Comparison of ENCODE assay signal across 1 mouse cellular context in the genomic region with DNA sequence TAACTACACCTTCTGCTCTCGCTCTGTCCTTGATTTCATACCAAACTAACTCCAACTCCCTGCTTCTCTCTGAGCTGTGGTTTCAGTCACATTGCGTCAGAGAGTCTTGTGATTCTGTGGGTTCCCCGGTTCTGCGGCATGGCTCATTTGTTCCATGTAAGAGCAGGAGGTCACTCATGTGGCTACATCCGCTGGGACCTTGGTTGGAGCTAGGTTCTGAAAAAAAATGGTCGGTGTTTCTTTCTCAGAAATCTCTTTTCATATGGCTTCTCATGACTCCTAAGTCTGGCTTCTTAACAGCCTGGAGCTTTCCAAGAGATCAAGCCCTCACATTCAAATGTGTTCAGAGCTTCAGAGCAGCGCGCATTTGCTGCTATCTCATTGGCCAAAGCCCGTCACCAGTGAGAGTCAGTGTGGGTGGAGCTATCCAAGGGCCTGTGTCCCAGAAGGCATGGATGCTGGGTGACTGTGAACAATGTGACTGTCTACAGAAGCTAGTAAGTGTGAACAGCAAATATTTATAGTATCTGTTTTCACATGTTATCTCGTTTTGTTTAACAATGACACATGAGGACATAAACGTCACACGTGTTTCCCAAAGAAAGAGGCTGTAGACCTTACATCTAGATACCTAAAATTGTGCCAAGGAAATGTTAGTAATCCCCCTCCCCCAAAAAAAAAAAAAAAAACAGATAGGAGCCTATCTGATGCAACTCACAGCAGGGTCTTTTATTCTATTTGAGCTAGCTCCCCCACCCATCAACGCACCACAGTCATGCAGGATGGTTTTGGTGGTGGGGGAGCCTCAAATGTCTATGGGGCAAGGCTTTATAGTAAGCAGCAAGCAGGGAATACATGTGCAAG.
TF ChIP-seq lines count a peak whose summit lies in the region.

No protein-coding gene starts in this region.

TF ChIP-seq in MEL, 35 proteins besides CTCF, POLR2A, EP300 and RAD21 (continued from another document):
- TF ChIP-seq USF2 (IDR thresholded peaks at IDR 0.05; ENCODE audit: borderline replicate concordance in 1 of 2, insufficient read depth in 1 of 2, low read depth in 1 of 2, low read length in 2 of 2) (no peak), NELFE (IDR thresholded peaks at IDR 0.05; ENCODE audit: low read depth, low read length) (peak; percentile 79), CHD1 (IDR thresholded peaks at IDR 0.05; ENCODE audit: low read depth, low read length) (no peak), MAZ (IDR thresholded peaks at IDR 0.05; ENCODE audit: low read depth, low read length) (no peak), POLR2AphosphoS5 (IDR thresholded peaks at IDR 0.05; ENCODE audit: borderline replicate concordance, low read depth, low read length) (no peak), RCOR1 (IDR thresholded peaks at IDR 0.05; ENCODE audit: low read depth, low read length) (peak; percentile 60), JUND (IDR thresholded peaks at IDR 0.05; ENCODE audit: low read depth, low read length) (no peak), SIN3A (IDR thresholded peaks at IDR 0.05; ENCODE audit: low read length) (peak; percentile 50; the same call in 1 of the 2 replicates), ZMIZ1 (IDR thresholded peaks at IDR 0.05; ENCODE audit: low read depth, low read length) (no peak; the same call in 1 of the 2 replicates), MEF2A (IDR thresholded peaks at IDR 0.05; ENCODE audit: extremely low read depth, insufficient replicate concordance, low read depth, low read length, poor library complexity, severe bottlenecking) (no peak), TCF12 (IDR thresholded peaks at IDR 0.05; ENCODE audit: low read depth, low read length) (0 out of 2 replicates have a peak, but pooled peaks have one; percentile 42), HCFC1 (IDR thresholded peaks at IDR 0.05; ENCODE audit: low read depth, low read length) (peak; percentile 50; the same call in 1 of the 2 replicates), SMC3 (IDR thresholded peaks at IDR 0.05; ENCODE audit: low read depth, low read length) (no peak), MYC (IDR thresholded peaks at IDR 0.05; ENCODE audit: low read depth, low read length) (peak; percentile 82; the same call in 1 of the 2 replicates), NRF1 (IDR thresholded peaks at IDR 0.05; ENCODE audit: insufficient read depth, low read depth, low read length, poor library complexity, severe bottlenecking) (0 out of 2 replicates have a peak, but pooled peaks have one; percentile 15), ZNF384 (IDR thresholded peaks at IDR 0.05; ENCODE audit: low read depth, low read length) (peak; percentile 75), E2F4 (IDR thresholded peaks at IDR 0.05; ENCODE audit: borderline replicate concordance, low read depth, low read length) (no peak), CHD2 (IDR thresholded peaks at IDR 0.05; ENCODE audit: low read length) (no peak), MXI1 (IDR thresholded peaks at IDR 0.05; ENCODE audit: low read depth, low read length) (peak; percentile 81; the same call in 1 of the 2 replicates), TAL1 (IDR thresholded peaks at IDR 0.05; ENCODE audit: low read length) (no peak), MAX (IDR thresholded peaks at IDR 0.05; ENCODE audit: low read length) (peak; percentile 65), GATA1 (IDR thresholded peaks at IDR 0.05; ENCODE audit: low read depth, low read length) (no peak), ETS1 (IDR thresholded peaks at IDR 0.05; ENCODE audit: low read depth, low read length) (peak; percentile 73)
TF ChIP-seq in MEL: peak in this region for 15.
